Mouse (Mus musculus): ENCODE measurements around the gene Ebf1.
"Not testable (repeated sequence)": the region's sequence is repeated elsewhere in the genome, so short reads cannot be mapped to it uniquely, and the experiment has no call there.

Ebf1 gene

GRCm38 (mm10) chr11:44616788-44617712, at the start of gene Ebf1:
Gene Ebf1, plus strand, starts transcription at chr11:44617317.
- DNase-seq (ENCODE audit: low spot score) = peak; percentile 76

GRCm38 (mm10) chr11:44570336-44570735, 46.8 kb upstream of the Ebf1 start:
- not testable (repeated sequence) for DNase-seq (ENCODE audit: low spot score)

GRCm38 (mm10) chr11:44572781-44573180, 44.3 kb upstream of the Ebf1 start:
- DNase-seq (ENCODE audit: low spot score) = no peak

GRCm38 (mm10) chr11:44573396-44573795, 43.7 kb upstream of the Ebf1 start:
- DNase-seq (ENCODE audit: low spot score) = no peak

GRCm38 (mm10) chr11:44574391-44574790, 42.7 kb upstream of the Ebf1 start:
- DNase-seq (ENCODE audit: low spot score) = no peak

- DNase-seq (ENCODE audit: low spot score) = no peak
Observed at GRCm38 (mm10) chr11:44574820-44575219, 42.3 kb upstream of the Ebf1 start.

- DNase-seq (ENCODE audit: low spot score) = no peak
Observed at GRCm38 (mm10) chr11:44577911-44578310, 39.2 kb upstream of the Ebf1 start.

- DNase-seq (ENCODE audit: low spot score) = no peak
Observed at GRCm38 (mm10) chr11:44581277-44581683, 35.8 kb upstream of the Ebf1 start.

- peak; percentile 71 for DNase-seq (ENCODE audit: low spot score)
Observed at GRCm38 (mm10) chr11:44586047-44586696, 30.9 kb upstream of the Ebf1 start.

- no peak for DNase-seq (ENCODE audit: low spot score)
Observed at GRCm38 (mm10) chr11:44593016-44593415, 24.1 kb upstream of the Ebf1 start.

- no peak for DNase-seq (ENCODE audit: low spot score)
Observed at GRCm38 (mm10) chr11:44594768-44595167, 22.3 kb upstream of the Ebf1 start.

GRCm38 (mm10) chr11:44606881-44607280, 10.2 kb upstream of the Ebf1 start:
- DNase-seq (ENCODE audit: low spot score) = no peak

GRCm38 (mm10) chr11:44608646-44609045, 8.5 kb upstream of the Ebf1 start:
- DNase-seq (ENCODE audit: low spot score) = no peak

- DNase-seq (ENCODE audit: low spot score) = peak; percentile 85
Observed at GRCm38 (mm10) chr11:44610971-44611781, 5.9 kb upstream of the Ebf1 start.

GRCm38 (mm10) chr11:44612156-44612555, 5.0 kb upstream of the Ebf1 start:
- DNase-seq (ENCODE audit: low spot score) = no peak

GRCm38 (mm10) chr11:44612681-44613410, 4.3 kb upstream of the Ebf1 start:
- DNase-seq (ENCODE audit: low spot score) = no peak

- no peak for DNase-seq (ENCODE audit: low spot score)
Observed at GRCm38 (mm10) chr11:44613411-44614180, 3.5 kb upstream of the Ebf1 start.

GRCm38 (mm10) chr11:44616078-44616787, 884 bp upstream of the Ebf1 start:
- no peak for DNase-seq (ENCODE audit: low spot score)

GRCm38 (mm10) chr11:44617734-44618586, 843 bp downstream of the Ebf1 start:
- DNase-seq (ENCODE audit: low spot score) = peak; percentile 25

All from ovary, postnatal 14 days (tissue).